Mouse (Mus musculus) monocyte, adult 59 days (primary cell): ENCODE measurements around the gene Pih1d2. TPM values are rescaled to one million over a fixed set of nuclear protein-coding genes. Genes with fewer than 3 reads are reported as not detected.

ENCODE experiments used
- total RNA-seq, 2 experiments: library from RNA; stranded (reverse); gene quantifications; one replicate each; pipeline ENCODE4 v1.2.4; 2023

Gene Pih1d2
- total RNA-seq: under 1 TPM in 1 of 2 experiments, not detected in 1; 0.43 TPM

DNA sequence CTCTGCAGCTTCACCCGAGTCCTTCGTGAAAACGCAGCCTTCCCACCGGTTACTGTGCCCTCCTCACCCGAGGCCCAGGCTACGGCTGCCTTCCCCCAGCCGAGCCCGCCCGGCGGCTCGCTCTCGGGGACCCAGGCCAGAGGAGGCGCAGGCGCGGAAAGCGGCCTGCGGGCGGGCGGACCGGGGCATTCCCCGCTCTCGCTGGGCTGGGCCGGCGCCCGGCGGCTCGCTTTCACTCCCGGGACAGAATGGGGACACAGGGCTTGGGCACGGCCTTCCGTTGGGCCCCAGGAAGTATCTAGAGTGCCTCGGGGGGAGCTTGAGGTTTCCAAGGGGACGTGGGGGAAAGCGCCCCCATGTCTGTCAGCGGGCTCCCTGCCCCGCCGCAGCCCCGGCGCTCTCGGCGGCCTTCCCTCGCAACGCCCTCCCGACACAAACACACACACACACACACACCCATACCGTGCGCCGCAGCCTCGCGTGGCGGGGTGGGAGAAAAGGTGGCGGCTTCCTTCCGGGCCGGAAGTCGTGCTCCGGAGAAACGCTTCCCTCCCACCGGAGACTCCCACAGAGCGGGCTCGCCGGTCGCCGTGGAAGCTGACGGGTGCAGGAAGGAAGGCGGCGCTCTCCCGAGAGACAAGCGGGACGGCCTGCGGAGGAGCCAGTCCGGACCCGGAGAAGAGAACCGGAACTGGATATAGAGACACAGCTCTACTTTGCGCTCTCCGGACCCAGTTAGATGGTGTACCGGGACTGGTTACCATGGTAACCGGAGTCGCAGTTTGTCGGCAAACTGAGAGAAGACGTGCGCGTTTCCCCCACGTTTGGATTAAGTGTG, at the start of gene Pih1d2, which contains the start of gene Nkapd1:
TSS of gene Pih1d2 (plus strand) at position 556 of the 838 bp plus-strand sequence.
TSS of gene Nkapd1 (minus strand) at position 699 of the 838 bp plus-strand sequence.

DNA sequence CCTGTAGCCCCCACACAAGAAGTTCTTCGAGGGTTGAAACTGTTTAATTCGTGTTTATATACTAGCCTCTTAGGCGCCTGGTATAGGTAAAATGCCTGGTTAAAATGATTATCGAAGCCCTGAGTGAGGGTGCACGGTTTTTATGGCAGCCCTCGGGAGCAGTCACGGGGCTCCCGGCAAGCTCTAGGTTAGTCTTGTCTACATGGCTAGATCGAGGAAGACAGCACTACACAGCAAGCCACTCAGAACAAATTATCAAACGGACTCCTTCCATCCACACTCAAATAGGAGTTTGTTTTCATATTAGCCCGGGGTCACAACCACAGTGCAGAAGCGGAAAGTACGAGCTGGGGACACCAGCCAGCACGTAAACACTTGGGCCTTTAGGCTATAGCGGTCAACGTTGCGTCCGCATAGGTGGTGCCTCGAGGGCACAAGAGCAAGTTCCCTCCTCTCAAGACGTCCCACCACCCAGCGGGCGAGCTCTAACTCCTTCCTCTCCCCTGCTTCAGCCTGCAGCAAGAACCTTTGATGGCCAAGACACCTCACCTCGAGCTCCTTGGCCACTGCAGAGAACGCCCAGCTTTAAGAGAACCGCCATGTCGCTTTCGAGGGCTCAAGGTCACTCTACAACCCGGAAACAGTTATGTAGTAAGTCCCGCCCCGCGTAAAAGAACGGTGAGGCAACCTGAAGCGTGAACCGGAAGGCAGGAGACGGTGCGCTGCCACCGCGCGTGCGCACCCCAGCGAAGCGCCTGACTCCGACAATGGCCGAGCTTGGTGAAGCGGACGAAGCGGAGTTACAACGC, 13.7 kb upstream of the Pih1d2 start, which contains the start of the genes Sdhd and Timm8b:
TSS of gene Sdhd (minus strand) at position 624 of the 809 bp plus-strand sequence.
TSS of gene Timm8b (plus strand) at position 722 of the 809 bp plus-strand sequence.

DNA sequence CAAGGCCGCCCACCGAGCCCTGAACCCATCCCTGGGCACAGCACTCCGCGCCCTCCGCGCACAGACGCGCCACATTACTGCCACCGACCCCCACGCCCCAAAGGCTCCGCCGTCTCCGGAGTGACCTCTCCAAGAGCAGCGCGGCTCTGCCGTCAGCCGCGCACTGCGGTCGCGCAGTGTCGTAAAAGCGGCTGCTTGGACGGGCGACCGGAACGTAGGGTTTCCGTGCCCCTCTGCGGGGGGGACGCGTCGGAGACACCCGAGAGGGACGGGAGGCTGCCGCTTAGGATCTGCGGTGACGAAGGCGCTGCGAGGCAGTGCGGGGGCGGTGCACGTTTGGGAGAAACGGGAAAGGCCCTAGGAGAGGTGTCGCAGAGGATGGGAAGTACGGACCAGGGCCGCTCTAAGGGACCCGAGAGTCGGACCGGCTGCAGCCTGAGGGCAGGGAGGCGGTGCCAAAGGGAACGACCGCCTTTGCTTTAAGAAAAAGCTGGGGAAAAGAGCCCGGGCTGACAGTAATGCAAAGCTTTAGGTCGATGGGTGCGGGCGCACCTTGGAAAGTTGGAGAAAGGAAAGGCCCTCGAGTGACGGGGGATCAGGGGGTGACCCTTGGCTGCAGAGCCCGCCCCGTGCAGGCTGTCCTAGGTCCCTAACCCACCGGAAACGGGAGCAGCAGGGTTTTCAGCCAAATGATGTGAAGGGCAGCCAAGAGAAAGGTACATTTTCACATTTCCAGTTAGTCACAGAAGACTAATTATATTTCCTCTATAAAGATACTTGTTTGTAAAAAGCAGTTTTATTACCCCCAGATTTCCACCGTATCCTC, 42.5 kb downstream of the Pih1d2 start, which contains the start of gene Dlat:
TSS of gene Dlat (minus strand) at position 389 of the 826 bp plus-strand sequence.

Other genes starting within 250 kb of the Pih1d2 start
- not detected for gene Plet1, start 122.8 kb upstream of the Pih1d2 start, total RNA-seq
- 10 to 100 TPM; 46.4 to 59.4 TPM for gene Pts, start 88.6 kb upstream of the Pih1d2 start, total RNA-seq
- gene Il18, start 62.5 kb upstream of the Pih1d2 start, total RNA-seq: 10 to 100 TPM; 75.6 to 81.6 TPM
- gene Bco2, start 62.1 kb upstream of the Pih1d2 start, total RNA-seq: 1 to 10 TPM; 7.6 to 8.3 TPM
- not detected for gene Tex12, start 56.0 kb upstream of the Pih1d2 start, total RNA-seq
- 10 to 100 TPM; 70.1 to 82.1 TPM for gene Sdhd, start 13.5 kb upstream of the Pih1d2 start, total RNA-seq
- gene Timm8b, start 13.4 kb upstream of the Pih1d2 start, total RNA-seq: 10 to 100 TPM; 51.5 to 54.9 TPM
- 10 to 100 TPM; 19.4 to 23.7 TPM for gene Nkapd1, start 143 bp downstream of the Pih1d2 start, total RNA-seq
- gene Dlat, start 42.5 kb downstream of the Pih1d2 start, total RNA-seq: 10 to 100 TPM; 27.2 to 27.5 TPM
- not detected for gene Dixdc1, start 122.2 kb downstream of the Pih1d2 start, total RNA-seq
- not detected for gene 2310030G06Rik, start 129.2 kb downstream of the Pih1d2 start, total RNA-seq
- 1 to 10 TPM; 2.0 to 4.1 TPM for gene Cryab, start 134.0 kb downstream of the Pih1d2 start, total RNA-seq
- not detected for gene Hspb2, start 135.0 kb downstream of the Pih1d2 start, total RNA-seq
- 10 to 100 TPM in 1 of 2 experiments, 1 to 10 TPM in 1; 10.0 to 12.1 TPM for gene Fdxacb1, start 150.9 kb downstream of the Pih1d2 start, total RNA-seq
- gene Alg9, start 157.7 kb downstream of the Pih1d2 start, total RNA-seq: 10 to 100 TPM; 13.0 to 18.8 TPM
- 10 to 100 TPM in 1 of 2 experiments, 1 to 10 TPM in 1; 9.5 to 15.7 TPM for gene 1110032A03Rik, start 158.2 kb downstream of the Pih1d2 start, total RNA-seq
- 10 to 100 TPM; 27.8 to 30.5 TPM for gene Ppp2r1b, start 228.0 kb downstream of the Pih1d2 start, total RNA-seq